ENCODE assay signal across 17 mouse cellular contexts in the genomic region with DNA sequence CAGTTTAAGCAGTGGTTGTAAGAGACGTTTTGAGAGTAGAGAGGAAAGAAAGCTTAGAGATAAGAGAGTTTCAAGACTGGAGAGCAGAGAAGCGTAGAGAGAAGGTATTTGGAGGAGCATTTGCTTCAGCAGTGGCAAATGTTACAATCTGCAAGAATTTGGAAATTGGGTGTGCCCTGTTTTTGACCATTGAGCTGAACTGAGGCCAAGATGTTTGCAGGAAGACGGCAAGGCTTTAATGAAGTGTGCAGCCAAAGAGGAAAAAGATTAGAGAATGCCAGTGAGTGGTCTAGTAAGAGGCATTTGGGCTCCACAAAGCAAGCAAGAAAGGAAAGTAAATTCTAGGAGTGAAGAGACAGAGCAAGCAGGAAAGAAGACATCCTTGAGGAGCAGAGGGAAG.
DNase-seq lines count a peak whose midpoint lies in the region; ATAC-seq and TF ChIP-seq lines count a peak whose summit lies in the region.
"Had no signal": no experiment of that assay in that cellular context is flagged by ENCODE, and none has a peak within 500 bp of the region (broad histone marks: within the 10 kb centered on the region; RNA-seq: fewer than 3 reads in every experiment).

No protein-coding gene starts in this region.

- no peak overlapping the region for H3K4me2 ChIP-seq in kidney, embryonic 15.5 days
- H3K4me2 ChIP-seq in lung, embryonic 15.5 days = no peak overlapping the region; the same call in 1 of the 2 replicates
- no peak overlapping the region for H3K4me2 ChIP-seq in stomach, embryonic 16.5 days (ENCODE audit: low read depth, low read length)
- H3K4me2 ChIP-seq in forebrain, embryonic 15.5 days (replicated peaks) = no peak overlapping the region
- H3K4me2 ChIP-seq in hindbrain, postnatal 0 days (ENCODE audit: low read depth, low read length) = no peak overlapping the region
- H3K4me2 ChIP-seq: embryonic facial prominence, embryonic 15.5 days; forebrain, embryonic 12.5 days; limb, embryonic 15.5 days; midbrain, embryonic 11.5 days had no signal

- no peak overlapping the region for H3K9ac ChIP-seq in kidney, embryonic 15.5 days
- no peak overlapping the region for H3K9ac ChIP-seq in lung, embryonic 15.5 days
- no peak overlapping the region; the same call in 1 of the 2 replicates for H3K9ac ChIP-seq in stomach, embryonic 16.5 days (ENCODE audit: low read length)
- H3K9ac ChIP-seq in forebrain, embryonic 15.5 days (replicated peaks) = no peak overlapping the region
- H3K9ac ChIP-seq in hindbrain, postnatal 0 days (replicated peaks; ENCODE audit: low read length) = no peak overlapping the region
- H3K9ac ChIP-seq: embryonic facial prominence, embryonic 15.5 days; forebrain, embryonic 12.5 days; limb, embryonic 15.5 days; liver, postnatal 0 days had no signal

- peak overlapping the region; percentile 71 for H3K27ac ChIP-seq in gastrocnemius, adult 2 months
- 0 out of 2 replicates have a peak overlapping the region, but pooled peaks have one; percentile 28 for H3K27ac ChIP-seq in kidney, embryonic 15.5 days
- H3K27ac ChIP-seq in lung, embryonic 15.5 days = peak overlapping the region; percentile 82
- peak overlapping the region; percentile 52; the same call in 1 of the 2 replicates for H3K27ac ChIP-seq in stomach, embryonic 16.5 days (ENCODE audit: low read length)
- H3K27ac ChIP-seq in forebrain, embryonic 15.5 days (replicated peaks) = no peak overlapping the region
- H3K27ac ChIP-seq in hindbrain, postnatal 0 days = no peak overlapping the region
- H3K27ac ChIP-seq: embryonic facial prominence, embryonic 15.5 days; forebrain, embryonic 12.5 days; kidney, postnatal 0 days; limb, embryonic 15.5 days had no signal

- no peaks in the 10 kb centered on the region for H3K36me3 ChIP-seq in kidney, embryonic 15.5 days
- no peaks in the 10 kb centered on the region for H3K36me3 ChIP-seq in lung, embryonic 15.5 days
- no peaks in the 10 kb centered on the region for H3K36me3 ChIP-seq in stomach, embryonic 16.5 days (ENCODE audit: control insufficient read depth, insufficient read depth, low read length)
- H3K36me3 ChIP-seq in forebrain, embryonic 15.5 days = no peaks in the 10 kb centered on the region
- H3K36me3 ChIP-seq in hindbrain, postnatal 0 days (ENCODE audit: insufficient read depth, low read length) = no peaks in the 10 kb centered on the region
- H3K36me3 ChIP-seq: embryonic facial prominence, embryonic 15.5 days; forebrain, embryonic 12.5 days; limb, embryonic 15.5 days had no signal

- peak; percentile 33 for DNase-seq in gastrocnemius, adult 2 months
- DNase-seq in gastrocnemius, postnatal 4 days (ENCODE audit: low spot score in 2 of 2) = no peak
- DNase-seq in kidney, postnatal 10 days = no peak
- no peak for DNase-seq in hindbrain, postnatal 0 days (ENCODE audit: low spot score)
- DNase-seq: cerebellum, postnatal 36 days; liver, postnatal 0 days; thymus, postnatal 4 days had no signal

- peaks cover 14% of the 10 kb centered on the region for H3K4me1 ChIP-seq in kidney, embryonic 15.5 days
- H3K4me1 ChIP-seq in lung, embryonic 15.5 days = peaks cover 43% of the 10 kb centered on the region
- H3K4me1 ChIP-seq in stomach, embryonic 16.5 days (ENCODE audit: control insufficient read depth, insufficient read depth, low read length) = peaks cover 24% of the 10 kb centered on the region
- H3K4me1 ChIP-seq in forebrain, embryonic 15.5 days = no peaks in the 10 kb centered on the region
- H3K4me1 ChIP-seq in hindbrain, postnatal 0 days (ENCODE audit: insufficient read depth, low read length) = no peaks in the 10 kb centered on the region
- H3K4me1 ChIP-seq: forebrain, embryonic 12.5 days had no signal

- TF ChIP-seq CTCF in gastrocnemius, adult 2 months (IDR thresholded peaks at IDR 0.05) = no peak
- no peak for TF ChIP-seq CTCF in hindbrain, postnatal 0 days (IDR thresholded peaks at IDR 0.05; ENCODE audit: low read depth)

- no peak overlapping the region for H3K4me3 ChIP-seq in gastrocnemius, adult 2 months
- no peak overlapping the region for H3K4me3 ChIP-seq in kidney, embryonic 15.5 days (replicated peaks)
- H3K4me3 ChIP-seq in lung, embryonic 15.5 days = no peak overlapping the region
- no peak overlapping the region for H3K4me3 ChIP-seq in stomach, embryonic 16.5 days (replicated peaks; ENCODE audit: low read length)
- no peak overlapping the region for H3K4me3 ChIP-seq in forebrain, embryonic 15.5 days
- H3K4me3 ChIP-seq in hindbrain, postnatal 0 days (ENCODE audit: low read length) = no peak overlapping the region
- H3K4me3 ChIP-seq: embryonic facial prominence, embryonic 15.5 days; forebrain, embryonic 12.5 days; limb, embryonic 15.5 days had no signal

- no peak for ATAC-seq in kidney, embryonic 15.5 days (replicated peaks; ENCODE audit: low FRiP score)
- ATAC-seq in lung, embryonic 15.5 days (ENCODE audit: borderline replicate concordance, extremely low read depth, low FRiP score, low TSS enrichment) = no peak
- no peak for ATAC-seq in stomach, embryonic 16.5 days (ENCODE audit: insufficient read depth, low FRiP score)
- no peak for ATAC-seq in forebrain, embryonic 15.5 days (replicated peaks)
- no peak for ATAC-seq in hindbrain, postnatal 0 days
- ATAC-seq: liver, postnatal 0 days; Patski had no signal

- WGBS in kidney, embryonic 15.5 days = 66% methylated on average over 3 of the region's 3 CpGs
- 22% methylated on average over 3 of the region's 3 CpGs for WGBS in lung, embryonic 15.5 days
- WGBS in stomach, embryonic 16.5 days = 47% methylated on average over 3 of the region's 3 CpGs
- 72% methylated on average over 3 of the region's 3 CpGs for WGBS in forebrain, embryonic 15.5 days
- 65% methylated on average over 3 of the region's 3 CpGs for WGBS in hindbrain, postnatal 0 days

- H3K27me3 ChIP-seq in kidney, embryonic 15.5 days = no peaks in the 10 kb centered on the region
- no peaks in the 10 kb centered on the region for H3K27me3 ChIP-seq in lung, embryonic 15.5 days
- H3K27me3 ChIP-seq in stomach, embryonic 16.5 days (ENCODE audit: control insufficient read depth, insufficient read depth, low read length) = no peaks in the 10 kb centered on the region
- H3K27me3 ChIP-seq in forebrain, embryonic 15.5 days = no peaks in the 10 kb centered on the region
- no peaks in the 10 kb centered on the region for H3K27me3 ChIP-seq in hindbrain, postnatal 0 days (ENCODE audit: insufficient read depth, low read length)
- H3K27me3 ChIP-seq: embryonic facial prominence, embryonic 15.5 days; forebrain, embryonic 12.5 days; limb, embryonic 15.5 days; Patski had no signal

- no peaks in the 10 kb centered on the region for H3K9me3 ChIP-seq in kidney, embryonic 15.5 days (replicated peaks)
- H3K9me3 ChIP-seq in lung, embryonic 15.5 days = no peaks in the 10 kb centered on the region
- H3K9me3 ChIP-seq in stomach, embryonic 16.5 days (replicated peaks; ENCODE audit: control insufficient read depth, low read length) = no peaks in the 10 kb centered on the region
- no peaks in the 10 kb centered on the region for H3K9me3 ChIP-seq in forebrain, embryonic 15.5 days
- no peaks in the 10 kb centered on the region for H3K9me3 ChIP-seq in hindbrain, postnatal 0 days (ENCODE audit: low read length)
- H3K9me3 ChIP-seq: embryonic facial prominence, embryonic 15.5 days; forebrain, embryonic 12.5 days; limb, embryonic 15.5 days had no signal

- intact Hi-C loops in gastrocnemius, adult 2 months (cut with DNase I) = loop anchor here (10.0 kb wide), 2 partner anchors 334 to 476 kb away; partner anchors contain the start of gene Jun

Comparison
In these comparisons a context has a peak if more than half of its experiments do, and no peak if none do; other contexts are left out.
1. H3K27ac ChIP-seq: peak in gastrocnemius, adult 2 months (single experiment), kidney, embryonic 15.5 days (single experiment), lung, embryonic 15.5 days (single experiment) and stomach, embryonic 16.5 days (single experiment); none in forebrain, embryonic 15.5 days (single experiment) and hindbrain, postnatal 0 days (single experiment).